Mouse (Mus musculus) forebrain, embryonic 15.5 days (tissue): ENCODE results near the gene Megf11. TPM values are rescaled to one million over a fixed set of nuclear protein-coding genes. Genes with fewer than 3 reads are reported as not detected.

Experiments
- ATAC-seq: fragments of 200-750 bp; cut with Nextera tagmentation; replicated peaks from 2 replicates; pipeline ENCODE4 v1.8.0; 2017; ENCODE audit warnings: mild to moderate bottlenecking, moderate TSS enrichment, moderate library complexity
- H3K27ac ChIP-seq: fragments of 300-500 bp; sonication (generic); replicated peaks from 2 replicates; pipeline ENCODE4 v1.5.1; 2015; ENCODE audit warnings: mild to moderate bottlenecking, inconsistent platforms
- H3K27me3 ChIP-seq: fragments of 300-500 bp; sonication (generic); 2 replicates; pipeline ENCODE4 v1.6.1; 2015; ENCODE audit warnings: inconsistent platforms
- H3K36me3 ChIP-seq: fragments of 300-500 bp; sonication (generic); 2 replicates; pipeline ENCODE4 v1.6.1; 2015; ENCODE audit warnings: mild to moderate bottlenecking, inconsistent platforms
- H3K4me1 ChIP-seq: fragments of 300-500 bp; sonication (generic); 2 replicates; pipeline ENCODE4 v1.6.1; 2015; ENCODE audit warnings: inconsistent platforms
- H3K4me2 ChIP-seq: fragments of 300-500 bp; sonication (generic); replicated peaks from 2 replicates; pipeline ENCODE4 v1.6.1; 2015; ENCODE audit warnings: mild to moderate bottlenecking, inconsistent platforms
- H3K4me3 ChIP-seq: fragments of 300-500 bp; sonication (generic); 2 replicates; pipeline ENCODE4 v1.5.1; 2015; ENCODE audit warnings: mild to moderate bottlenecking, inconsistent platforms
- H3K9ac ChIP-seq: fragments of 300-500 bp; sonication (generic); replicated peaks from 2 replicates; pipeline ENCODE4 v1.6.1; 2015; ENCODE audit warnings: mild to moderate bottlenecking, inconsistent platforms
- H3K9me3 ChIP-seq: fragments of 300-500 bp; sonication (generic); 2 replicates; pipeline ENCODE4 v1.6.1; 2016; ENCODE audit warnings: inconsistent platforms
- WGBS: fragments of 180-500 bp; shearing (Covaris S2); methylation state at CpG from one replicate; pipeline ENCODE4 v1.1.7; 2015; ENCODE audit warnings: mixed read lengths; 5-methylcytosine and 5-hydroxymethylcytosine counted together
- microRNA-seq: library from miRNA; unstranded; fragments of <30 nt; microRNA quantifications from one replicate; pipeline ENCODE4, GENCODE M21; 2016
- polyA plus RNA-seq: library from polyadenylated mRNA; unstranded; fragments of >200 nt; fragmentation: Nextera tagmentation; extraction: Ambion mirVana; gene quantifications from 2 replicates; pipeline ENCODE4 v1.2.1, GENCODE M21; 2015

Megf11 gene
- polyA plus RNA-seq, 1 experiment from 2014 or later = 9.0 TPM

DNA sequence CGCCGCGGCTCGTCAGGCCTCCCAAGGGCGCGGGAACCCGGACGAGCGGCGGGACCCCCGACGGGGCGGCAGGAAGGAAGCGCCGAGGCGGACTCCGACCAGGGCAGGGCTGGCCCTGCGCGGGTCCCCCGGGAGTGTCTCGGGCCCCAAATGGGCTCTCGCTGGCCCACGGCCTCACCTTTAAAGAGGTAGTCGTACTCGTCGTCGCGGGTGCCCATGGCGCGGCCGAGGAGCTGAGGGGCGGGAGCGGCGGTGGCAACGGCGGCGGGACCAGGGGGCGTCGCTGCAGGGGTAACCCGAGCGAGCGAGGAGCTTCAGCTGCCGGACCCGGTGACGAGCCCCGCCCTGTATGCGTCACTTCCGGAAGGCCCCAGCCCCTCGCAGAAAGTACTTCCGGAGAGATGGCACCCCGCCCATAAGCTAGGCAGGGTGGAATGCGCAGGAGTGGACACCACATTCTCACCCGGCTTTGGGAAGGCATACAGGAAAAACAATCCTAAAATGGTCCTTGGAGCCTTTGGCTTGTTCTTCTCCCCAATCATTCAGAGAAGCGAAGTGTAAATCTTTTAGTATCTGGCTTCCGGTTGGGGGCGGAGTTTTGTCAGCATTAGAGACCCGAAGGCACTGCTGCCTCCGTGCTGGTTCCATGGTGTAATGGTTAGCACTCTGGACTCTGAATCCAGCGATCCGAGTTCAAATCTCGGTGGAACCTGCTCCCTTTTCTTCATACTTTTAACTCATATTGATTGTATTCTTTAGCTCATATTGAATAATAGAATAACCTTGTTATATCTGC, 352.2 kb downstream of the Megf11 start, which contains the start of gene Rab11a:
TSS of gene Rab11a (minus strand) at position 353 of the 796 bp plus-strand sequence.
- Histone ChIP-seq H3K27me3 (no peaks in the 10 kb centered on the region), H3K36me3 (no peaks in the 10 kb centered on the region), H3K4me3 (peak within 1 kb of the TSS; percentile 93), H3K9me3 (no peaks in the 10 kb centered on the region), H3K4me2 (peak within 1 kb of the TSS; percentile 66), H3K4me1 (peaks cover 6% of the 10 kb centered on the region), H3K27ac (peak within 1 kb of the TSS; percentile 95), H3K9ac (peak within 1 kb of the TSS; percentile 66)
- WGBS = under 1% methylated on average over 56 of the region's 61 CpGs
- ATAC-seq = peak; percentile 98

DNA sequence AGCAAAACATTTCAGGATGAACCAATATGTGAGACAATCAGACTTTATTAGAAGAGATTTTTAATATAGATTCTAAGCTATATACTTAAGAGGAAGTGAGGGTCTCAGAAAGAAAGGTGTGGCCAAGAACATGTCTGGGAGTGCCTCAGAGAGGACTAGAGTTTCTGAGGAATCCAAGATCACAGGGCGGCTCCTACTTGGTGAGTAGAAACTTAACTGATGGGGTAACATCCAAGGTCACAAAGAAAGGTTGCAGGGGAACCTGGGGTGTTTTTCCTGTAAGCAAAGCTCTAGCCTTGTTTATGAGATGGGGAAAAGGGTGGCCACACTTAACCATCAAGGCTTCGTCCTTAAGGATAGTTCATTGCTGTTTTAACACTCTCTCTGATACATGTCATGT, 353.6 kb downstream of the Megf11 start:
- Histone ChIP-seq H3K36me3 (no peaks in the 10 kb centered on the region), H3K4me1 (peaks cover 6% of the 10 kb centered on the region), H3K4me3 (no peak overlapping the region), H3K9ac (no peak overlapping the region), H3K27me3 (no peaks in the 10 kb centered on the region), H3K9me3 (no peaks in the 10 kb centered on the region), H3K27ac (no peak overlapping the region), H3K4me2 (no peak overlapping the region)
- 94% methylated on average over 2 of the region's 2 CpGs for WGBS
- no peak for ATAC-seq

DNA sequence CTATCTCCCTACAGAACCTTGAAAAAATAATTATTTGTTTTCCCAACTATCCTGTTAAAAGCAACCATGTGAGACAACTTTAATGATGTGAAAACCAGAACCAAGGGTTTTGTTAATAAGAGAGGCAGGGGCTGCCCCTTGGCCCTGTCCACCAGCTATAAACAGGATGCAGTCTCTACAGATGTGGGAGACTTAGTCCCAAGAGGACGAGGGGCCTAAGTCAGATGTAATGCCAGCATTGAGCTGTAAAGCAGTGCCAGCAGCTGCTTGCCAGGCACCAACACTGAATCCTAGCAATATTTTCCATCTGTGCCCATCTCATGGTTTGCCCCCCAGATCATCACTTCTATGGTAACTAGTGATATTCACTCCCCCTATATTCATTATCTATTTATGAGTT, 357.0 kb downstream of the Megf11 start:
- Histone ChIP-seq H3K36me3 (no peaks in the 10 kb centered on the region), H3K4me2 (no peak overlapping the region), H3K9ac (no peak overlapping the region), H3K4me1 (no peaks in the 10 kb centered on the region), H3K9me3 (no peaks in the 10 kb centered on the region), H3K4me3 (no peak overlapping the region), H3K27ac (no peak overlapping the region), H3K27me3 (no peaks in the 10 kb centered on the region)
- 74% methylated on average over 1 of the region's 1 CpGs for WGBS
- ATAC-seq = no peak

DNA sequence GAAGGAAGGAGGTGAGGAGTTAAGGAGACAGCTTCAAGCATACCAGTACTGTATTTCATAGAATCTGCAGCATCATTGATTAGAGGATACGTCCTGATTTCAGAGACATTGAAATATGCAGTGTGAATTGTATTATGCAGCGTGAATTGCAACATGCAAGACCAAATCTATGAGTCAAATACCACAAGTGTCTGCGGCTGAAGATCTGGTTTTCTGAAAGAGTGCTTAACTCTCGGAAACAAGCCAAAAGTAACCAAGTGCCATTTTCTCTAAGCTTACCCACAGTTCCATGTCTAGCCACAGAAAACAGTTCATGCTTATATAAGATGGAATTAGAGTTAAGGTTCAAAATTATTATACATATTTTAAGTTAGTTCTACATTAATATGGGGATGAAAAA, 362.3 kb downstream of the Megf11 start:
- no peaks in the 10 kb centered on the region for H3K27me3 ChIP-seq
- no peak overlapping the region for H3K27ac ChIP-seq
- H3K4me2 ChIP-seq = no peak overlapping the region
- WGBS = 80% methylated on average over 4 of the region's 4 CpGs
- H3K4me3 ChIP-seq = no peak overlapping the region
- ATAC-seq = no peak
- H3K9me3 ChIP-seq = no peaks in the 10 kb centered on the region
- H3K9ac ChIP-seq = no peak overlapping the region
- no peaks in the 10 kb centered on the region for H3K36me3 ChIP-seq
- H3K4me1 ChIP-seq = no peaks in the 10 kb centered on the region

DNA sequence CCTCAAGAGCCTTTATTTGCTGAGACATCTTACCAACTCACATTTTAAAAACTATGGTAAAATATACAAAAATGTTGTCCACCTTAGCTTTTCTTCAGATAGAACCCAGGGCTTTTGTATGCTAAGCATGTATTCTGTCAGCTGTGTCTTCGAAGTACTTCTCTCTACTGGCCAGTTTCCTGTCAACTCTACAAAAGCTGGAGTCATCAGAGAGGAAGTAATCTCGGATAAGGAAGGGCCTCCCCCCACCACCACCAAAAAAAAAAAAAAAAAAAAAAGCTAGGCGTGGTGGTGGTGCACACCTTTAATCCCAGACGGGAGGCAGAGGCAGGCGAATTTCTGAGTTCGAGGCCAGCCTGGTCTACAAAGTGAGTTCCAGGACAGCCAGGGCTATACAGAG, 363.9 kb downstream of the Megf11 start:
- Histone ChIP-seq H3K4me3 (no peak overlapping the region), H3K9me3 (no peaks in the 10 kb centered on the region), H3K27ac (no peak overlapping the region), H3K4me1 (no peaks in the 10 kb centered on the region), H3K27me3 (no peaks in the 10 kb centered on the region), H3K4me2 (no peak overlapping the region), H3K36me3 (no peaks in the 10 kb centered on the region), H3K9ac (no peak overlapping the region)
- no peak for ATAC-seq
- WGBS = 76% methylated on average over 6 of the region's 6 CpGs

DNA sequence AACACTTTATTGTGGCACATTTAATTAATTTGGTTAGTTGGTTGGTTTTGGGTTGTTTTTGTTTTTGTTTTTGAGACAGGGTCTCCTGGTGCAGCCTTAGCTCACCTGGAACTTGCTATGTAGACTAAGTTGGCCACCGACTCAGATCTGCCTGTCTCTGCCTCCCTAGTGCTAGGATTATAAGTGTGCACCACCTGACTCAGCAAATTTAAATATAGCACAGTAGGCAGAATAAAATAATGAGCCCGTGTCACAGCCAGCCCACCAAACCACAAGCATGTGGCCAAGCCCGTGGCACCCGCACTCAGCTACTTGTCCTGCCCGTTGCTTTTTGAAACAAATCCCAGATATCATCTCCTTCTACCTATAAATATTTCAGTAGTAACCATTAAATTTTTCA, 367.1 kb downstream of the Megf11 start:
- 95% methylated on average over 5 of the region's 5 CpGs for WGBS
- no peak for ATAC-seq
- H3K9me3 ChIP-seq = no peaks in the 10 kb centered on the region

DNA sequence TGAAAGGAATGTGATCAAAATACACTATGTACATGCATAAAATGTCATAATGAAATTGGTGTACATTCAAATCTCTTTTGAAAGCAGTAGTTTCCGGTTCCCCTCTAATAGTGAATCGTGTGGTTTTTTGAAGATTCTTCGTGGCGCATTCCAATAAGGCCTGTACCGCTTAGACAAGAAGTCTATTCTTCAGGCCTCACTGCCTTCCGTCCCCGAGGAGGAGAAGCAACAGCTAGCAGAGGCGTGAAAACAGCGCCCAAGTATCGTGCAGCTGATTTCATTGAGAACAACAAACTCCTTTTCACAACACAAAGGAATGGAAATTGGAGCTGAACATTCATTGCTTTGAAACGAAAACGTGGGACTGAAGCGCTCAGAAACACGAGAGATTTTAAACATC, 372.6 kb downstream of the Megf11 start:
- 56% methylated on average over 14 of the region's 14 CpGs for WGBS
- H3K4me3 ChIP-seq = no peak overlapping the region
- no peak for ATAC-seq
- no peak overlapping the region for H3K4me2 ChIP-seq
- no peaks in the 10 kb centered on the region for H3K36me3 ChIP-seq
- H3K9me3 ChIP-seq = no peaks in the 10 kb centered on the region
- no peaks in the 10 kb centered on the region for H3K4me1 ChIP-seq
- no peaks in the 10 kb centered on the region for H3K27me3 ChIP-seq
- H3K9ac ChIP-seq = no peak overlapping the region
- H3K27ac ChIP-seq = 0 out of 2 replicates have a peak overlapping the region, but pooled peaks have one; percentile 11

More for the DNA sequence above, 367.1 kb downstream of the Megf11 start:
- no peak overlapping the region for H3K4me2 ChIP-seq
- H3K9ac ChIP-seq = no peak overlapping the region
- H3K4me3 ChIP-seq = no peak overlapping the region
- H3K27me3 ChIP-seq = no peaks in the 10 kb centered on the region
- no peaks in the 10 kb centered on the region for H3K36me3 ChIP-seq
- H3K27ac ChIP-seq = no peak overlapping the region
- H3K4me1 ChIP-seq = no peaks in the 10 kb centered on the region

Small RNAs within 50 kb of the gene (microRNA-seq; reads per million reads assigned to microRNA genes)
- gene Gm47308 = not detected

Other genes with a start within 250 kb of the Megf11 start
- 8.8 and 11.7 TPM in 2 replicates for gene Zwilch, start 212.5 kb upstream of the Megf11 start, polyA plus RNA-seq
- 734 and 758 TPM in 2 replicates for gene Rpl4, start 212.3 kb upstream of the Megf11 start, polyA plus RNA-seq
- 35.4 and 39.0 TPM in 2 replicates for gene Snapc5, start 206.4 kb upstream of the Megf11 start, polyA plus RNA-seq
- gene Uchl4, start 150.4 kb upstream of the Megf11 start, polyA plus RNA-seq = 1.8 and 2.0 TPM in 2 replicates
- gene Map2k1, start 132.0 kb upstream of the Megf11 start, polyA plus RNA-seq = 46.0 and 47.8 TPM in 2 replicates
- gene Tipin, start 104.0 kb upstream of the Megf11 start, polyA plus RNA-seq = 130 TPM in 2 replicates
- 23.4 and 23.7 TPM in 2 replicates for gene Dis3l, start 44.3 kb upstream of the Megf11 start, polyA plus RNA-seq